Mouse (Mus musculus) kidney, embryonic 16.5 days (tissue): ENCODE data around the gene Spi1. TPM values are rescaled to one million over a fixed set of nuclear protein-coding genes. Genes with fewer than 3 reads are reported as not detected.
A peak's percentile ranks its signal among the peaks of the same experiment; 100 is the strongest.
"Not testable (repeated sequence)": the region's sequence is repeated elsewhere in the genome, so short reads cannot be mapped to it uniquely, and the experiment has no call there.

Experiments used
- ATAC-seq: fragments of 200-750 bp; cut with Nextera tagmentation; 2 replicates; pipeline ENCODE4 v1.8.0; 2017; ENCODE audit warnings: moderate TSS enrichment; ENCODE audit not compliant: low FRiP score, low TSS enrichment
- H3K27ac ChIP-seq: fragments of 300-500 bp; sonication (generic); 2 replicates; pipeline ENCODE4 v1.5.1; 2014; ENCODE audit warnings: low read length
- H3K27me3 ChIP-seq: fragments of 300-500 bp; sonication (generic); 2 replicates; pipeline ENCODE4 v1.6.1; 2014; ENCODE audit warnings: low read length, control low read depth, mixed read lengths; ENCODE audit not compliant: insufficient read depth
- H3K36me3 ChIP-seq: fragments of 300-500 bp; sonication (generic); 2 replicates; pipeline ENCODE4 v1.6.1; 2014; ENCODE audit warnings: low read length, control low read depth, mixed read lengths; ENCODE audit not compliant: insufficient read depth
- H3K4me1 ChIP-seq: fragments of 300-500 bp; sonication (generic); 2 replicates; pipeline ENCODE4 v1.6.1; 2014; ENCODE audit warnings: low read length, control low read depth, mixed read lengths; ENCODE audit not compliant: insufficient read depth
- H3K4me2 ChIP-seq: fragments of 300-500 bp; sonication (generic); replicated peaks from 2 replicates; pipeline ENCODE4 v1.6.1; 2014; ENCODE audit warnings: low read depth, low read length
- H3K4me3 ChIP-seq: fragments of 300-500 bp; sonication (generic); 2 replicates; pipeline ENCODE4 v1.5.1; 2014; ENCODE audit warnings: mild to moderate bottlenecking, low read length
- H3K9ac ChIP-seq: fragments of 300-500 bp; sonication (generic); replicated peaks from 2 replicates; pipeline ENCODE4 v1.6.1; 2014; ENCODE audit warnings: low read length
- H3K9me3 ChIP-seq: fragments of 300-500 bp; sonication (generic); 2 replicates; pipeline ENCODE4 v1.6.1; 2016; ENCODE audit warnings: low read length, control low read depth
- WGBS: fragments of 180-500 bp; shearing (Covaris S2); extraction: QIAGEN DNeasy Blood & Tissue Kit; methylation state at CpG from one replicate; pipeline ENCODE4 v1.1.7; 2014; 5-methylcytosine and 5-hydroxymethylcytosine counted together
- polyA plus RNA-seq: library from polyadenylated mRNA; unstranded; fragments of >200 nt; fragmentation: Nextera tagmentation; extraction: Ambion mirVana; gene quantifications from 2 replicates; pipeline ENCODE4 v1.2.1, GENCODE M21; 2015

Gene Spi1
- polyA plus RNA-seq, 1 experiment from 2014 or later, result 4.2 TPM

DNA sequence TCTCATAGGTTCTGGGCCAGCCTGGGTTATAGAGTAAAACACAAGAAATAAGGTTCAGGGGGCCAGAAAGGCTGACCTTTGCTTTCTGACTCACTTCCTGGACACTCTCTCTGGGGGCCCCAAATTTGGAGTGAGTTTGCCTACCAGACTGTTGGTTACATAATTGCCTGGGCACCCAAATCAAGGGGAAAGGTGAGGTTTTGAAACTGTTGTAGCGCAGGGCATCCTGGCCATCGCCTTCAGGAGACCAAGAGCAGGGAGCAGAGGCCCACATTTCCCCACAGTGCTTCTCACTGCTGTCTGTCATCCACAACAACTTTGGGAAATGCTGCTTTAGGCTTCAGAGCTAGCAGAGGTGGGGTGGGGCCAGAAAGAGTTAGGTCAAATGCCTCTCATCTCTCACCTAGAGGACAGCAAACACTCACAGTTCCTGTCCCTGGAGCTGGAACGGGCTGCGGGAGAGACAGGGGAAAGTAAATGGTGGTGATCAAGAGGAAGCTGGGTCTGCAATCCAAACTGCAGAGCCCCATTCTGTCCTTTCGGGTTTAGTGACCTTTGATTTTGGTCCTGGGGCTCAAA, 27.7 kb downstream of the Spi1 start:
- Histone ChIP-seq H3K4me2 (no peak overlapping the region), H3K9ac (no peak overlapping the region), H3K27ac (no peak overlapping the region), H3K36me3 (no peaks in the 10 kb centered on the region), H3K4me3 (no peak overlapping the region), H3K27me3 (no peaks in the 10 kb centered on the region), H3K4me1 (no peaks in the 10 kb centered on the region), H3K9me3 (no peaks in the 10 kb centered on the region)
- 87% methylated on average over 5 of the region's 5 CpGs for WGBS
- ATAC-seq, result no peak

DNA sequence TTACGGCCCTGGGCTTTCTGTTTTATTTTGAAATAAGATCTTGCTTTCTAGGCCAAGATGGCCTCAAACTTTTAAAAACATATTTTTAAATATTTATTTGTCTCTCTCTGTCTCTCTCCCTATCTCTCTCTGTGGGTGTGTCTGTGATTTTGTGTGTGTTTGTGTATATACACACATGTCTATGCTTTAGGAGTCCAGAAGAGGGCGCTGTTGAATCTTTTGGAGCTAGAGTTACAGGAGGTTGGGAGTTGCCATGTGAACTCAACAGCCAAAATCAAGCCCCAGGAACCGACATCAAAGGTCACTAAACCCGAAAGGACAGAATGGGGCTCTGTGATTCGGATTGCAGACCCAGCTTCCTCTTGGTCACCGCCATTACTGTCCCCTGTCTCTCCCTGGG, 28.2 kb downstream of the Spi1 start:
- ATAC-seq, result no peak
- H3K4me3 ChIP-seq, result no peak overlapping the region
- H3K27me3 ChIP-seq, result no peaks in the 10 kb centered on the region
- H3K27ac ChIP-seq, result no peak overlapping the region
- H3K9me3 ChIP-seq, result no peaks in the 10 kb centered on the region
- 72% methylated on average over 6 of the region's 6 CpGs for WGBS
- H3K4me1 ChIP-seq, result peaks cover 3% of the 10 kb centered on the region
- no peak overlapping the region for H3K4me2 ChIP-seq
- H3K9ac ChIP-seq, result no peak overlapping the region
- no peaks in the 10 kb centered on the region for H3K36me3 ChIP-seq

- H3K27me3 ChIP-seq, H3K36me3 ChIP-seq, H3K9me3 ChIP-seq, H3K9ac ChIP-seq, H3K4me1 ChIP-seq, H3K27ac ChIP-seq, H3K4me3 ChIP-seq, H3K4me2 ChIP-seq, ATAC-seq: not testable (repeated sequence)
- WGBS, result 93% methylated on average over 3 of the region's 3 CpGs
Measured at GRCm38 (mm10) chr2:91111832-91112231, 29.6 kb downstream of the Spi1 start.

DNA sequence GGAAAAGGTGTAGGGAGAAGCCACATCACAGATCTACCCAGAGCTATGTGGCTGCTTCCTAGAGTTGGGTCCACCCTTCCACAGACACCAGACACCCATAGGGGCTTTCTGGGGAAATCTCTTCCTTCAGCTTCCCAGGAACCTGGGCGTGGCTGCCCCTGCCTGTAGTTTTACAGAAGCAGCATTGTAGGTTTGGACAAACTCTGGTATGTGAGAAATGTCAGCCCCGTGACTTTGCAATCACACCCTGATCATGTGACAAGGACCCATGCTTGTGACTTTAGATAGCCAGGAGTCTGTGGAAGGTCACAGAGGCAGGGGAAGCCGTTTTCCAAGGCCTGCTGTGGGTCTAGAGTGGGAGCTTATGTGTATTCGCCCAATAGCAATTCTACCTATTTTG, 30.3 kb downstream of the Spi1 start:
- 57% methylated on average over 4 of the region's 4 CpGs for WGBS
- Histone ChIP-seq H3K4me2 (no peak overlapping the region), H3K36me3 (no peaks in the 10 kb centered on the region), H3K27me3 (peaks cover 4% of the 10 kb centered on the region; the same call in 1 of the 2 replicates), H3K4me3 (no peak overlapping the region), H3K27ac (no peak overlapping the region), H3K4me1 (peaks cover 5% of the 10 kb centered on the region), H3K9me3 (no peaks in the 10 kb centered on the region), H3K9ac (no peak overlapping the region)
- no peak for ATAC-seq

- Histone ChIP-seq H3K36me3 (no peaks in the 10 kb centered on the region), H3K4me2 (no peak overlapping the region), H3K4me3 (no peak overlapping the region), H3K27ac (no peak overlapping the region), H3K27me3 (peaks cover 4% of the 10 kb centered on the region; the same call in 1 of the 2 replicates), H3K9ac (no peak overlapping the region), H3K9me3 (no peaks in the 10 kb centered on the region), H3K4me1 (peaks cover 5% of the 10 kb centered on the region)
- WGBS, result 73% methylated on average over 10 of the region's 10 CpGs
- ATAC-seq, result no peak
Measured at GRCm38 (mm10) chr2:91113334-91113733, 31.1 kb downstream of the Spi1 start.

- no peak for ATAC-seq
Measured at GRCm38 (mm10) chr2:91113852-91114251, 31.7 kb downstream of the Spi1 start.

DNA sequence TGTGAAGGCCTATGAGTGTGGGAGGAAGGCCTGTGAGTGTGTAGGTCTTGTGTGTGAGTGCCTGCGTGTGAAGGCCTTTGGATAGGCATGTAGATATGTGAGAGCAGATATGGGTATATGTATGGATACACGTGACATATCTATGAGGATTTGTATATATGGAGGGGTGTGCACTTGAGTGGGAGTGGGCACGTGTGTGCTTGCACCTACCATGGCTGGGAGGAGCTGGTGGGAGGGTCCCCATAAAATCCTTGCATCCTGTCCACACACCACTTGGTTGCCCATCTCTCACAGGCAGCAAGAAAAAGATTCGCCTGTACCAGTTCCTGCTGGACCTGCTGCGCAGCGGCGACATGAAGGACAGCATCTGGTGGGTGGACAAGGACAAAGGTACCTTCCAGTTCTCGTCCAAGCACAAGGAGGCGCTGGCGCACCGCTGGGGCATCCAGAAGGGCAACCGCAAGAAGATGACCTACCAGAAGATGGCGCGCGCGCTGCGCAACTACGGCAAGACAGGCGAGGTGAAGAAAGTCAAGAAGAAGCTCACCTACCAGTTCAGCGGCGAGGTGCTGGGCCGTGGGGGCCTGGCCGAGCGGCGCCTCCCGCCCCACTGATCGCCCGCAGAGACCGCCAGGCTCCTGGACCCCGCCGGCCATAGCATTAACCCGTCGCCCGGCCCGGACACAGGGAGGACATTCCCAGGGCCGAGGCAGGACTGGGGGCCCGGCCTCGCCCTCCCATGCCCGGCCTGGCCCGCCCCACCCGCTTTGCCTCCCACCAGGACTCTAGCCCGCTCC, 32.8 kb downstream of the Spi1 start:
- no peak overlapping the region for H3K27ac ChIP-seq
- WGBS, result 6% methylated on average over 42 of the region's 42 CpGs
- H3K4me2 ChIP-seq, result peak overlapping the region; percentile 95
- peaks cover 5% of the 10 kb centered on the region for H3K4me1 ChIP-seq
- H3K9me3 ChIP-seq, result no peaks in the 10 kb centered on the region
- peaks cover 4% of the 10 kb centered on the region; the same call in 1 of the 2 replicates for H3K27me3 ChIP-seq
- peak; percentile 69 for ATAC-seq
- H3K36me3 ChIP-seq, result no peaks in the 10 kb centered on the region
- peak overlapping the region; percentile 74 for H3K9ac ChIP-seq
- H3K4me3 ChIP-seq, result peak overlapping the region; percentile 54

More at GRCm38 (mm10) chr2:91113852-91114251, 31.7 kb downstream of the Spi1 start:
- H3K4me3 ChIP-seq, result no peak overlapping the region
- WGBS, result 71% methylated on average over 6 of the region's 6 CpGs
- no peak overlapping the region for H3K27ac ChIP-seq
- peaks cover 5% of the 10 kb centered on the region for H3K4me1 ChIP-seq
- H3K36me3 ChIP-seq, result no peaks in the 10 kb centered on the region
- peaks cover 4% of the 10 kb centered on the region; the same call in 1 of the 2 replicates for H3K27me3 ChIP-seq
- no peak overlapping the region for H3K9ac ChIP-seq
- no peaks in the 10 kb centered on the region for H3K9me3 ChIP-seq
- H3K4me2 ChIP-seq, result no peak overlapping the region

DNA sequence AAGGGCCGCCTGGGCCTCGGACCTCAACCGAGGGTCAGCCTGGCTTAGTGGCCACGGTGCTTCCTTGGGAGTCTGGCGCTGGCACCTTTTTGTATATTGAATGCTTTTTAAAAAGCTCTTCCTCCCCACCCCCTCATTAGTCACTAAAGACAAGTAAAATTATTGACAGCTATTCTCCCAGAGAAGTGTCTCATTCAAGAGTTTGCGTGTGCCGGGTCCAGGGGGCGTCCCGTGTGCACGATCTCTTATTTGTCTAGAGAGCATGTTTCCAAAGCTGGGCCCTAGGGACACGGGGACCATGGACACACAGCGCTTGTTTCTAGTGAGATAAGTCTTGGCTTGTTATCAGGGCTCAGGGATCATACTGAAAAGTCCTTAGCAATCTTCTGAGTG, 33.4 kb downstream of the Spi1 start:
- Histone ChIP-seq H3K27me3 (peaks cover 4% of the 10 kb centered on the region; the same call in 1 of the 2 replicates), H3K36me3 (no peaks in the 10 kb centered on the region), H3K9me3 (no peaks in the 10 kb centered on the region), H3K4me1 (peaks cover 5% of the 10 kb centered on the region), H3K4me3 (peak overlapping the region; percentile 54), H3K27ac (no peak overlapping the region), H3K9ac (peak overlapping the region; percentile 74), H3K4me2 (peak overlapping the region; percentile 95)
- WGBS, result 35% methylated on average over 12 of the region's 12 CpGs
- ATAC-seq, result no peak

DNA sequence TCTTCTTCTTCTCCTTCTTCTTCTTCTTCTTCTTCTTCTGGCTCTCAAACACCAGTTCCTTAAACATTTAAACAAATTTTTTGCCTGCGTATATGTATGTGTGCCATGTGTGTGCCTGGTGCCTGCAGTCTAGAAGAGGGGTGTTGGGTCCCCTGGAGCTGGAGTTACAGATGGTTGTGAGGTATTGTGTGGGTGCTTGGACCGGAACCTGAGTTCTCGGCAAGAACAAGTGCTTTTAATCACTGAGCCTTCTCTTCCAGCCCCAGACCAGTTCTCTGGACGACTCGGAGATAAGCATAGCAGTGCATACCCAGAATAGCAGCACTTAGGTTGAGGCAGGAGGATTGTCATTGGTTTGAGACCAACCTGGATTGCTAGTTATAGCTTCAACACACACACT, 34.7 kb downstream of the Spi1 start:
- WGBS, result 82% methylated on average over 5 of the region's 5 CpGs
- Histone ChIP-seq H3K9ac (no peak overlapping the region), H3K4me1 (peaks cover 5% of the 10 kb centered on the region), H3K4me2 (no peak overlapping the region), H3K27me3 (peaks cover 4% of the 10 kb centered on the region; the same call in 1 of the 2 replicates), H3K4me3 (no peak overlapping the region), H3K9me3 (no peaks in the 10 kb centered on the region), H3K36me3 (no peaks in the 10 kb centered on the region), H3K27ac (no peak overlapping the region)
- no peak for ATAC-seq
